Comparison of ENCODE assay signal across 8 mouse cellular contexts in genomic region chr9:48972494-48972893, GRCm38 (mm10). TPM values are rescaled to one million over a fixed set of nuclear protein-coding genes. Genes with fewer than 3 reads are reported as not detected.
DNase-seq lines count a peak whose midpoint lies in the region; ATAC-seq and TF ChIP-seq lines count a peak whose summit lies in the region.
"Had no signal": no experiment of that assay in that cellular context is flagged by ENCODE, and none has a peak within 500 bp of the region (broad histone marks: within the 10 kb centered on the region; RNA-seq: fewer than 3 reads in every experiment).

No protein-coding gene starts in this region.

- no peak overlapping the region for H3K9ac ChIP-seq in MEL (ENCODE audit: control insufficient read depth, low read depth, low read length, poor library complexity, severe bottlenecking)
- H3K9ac ChIP-seq in lung, postnatal 0 days (replicated peaks; ENCODE audit: low read depth): no peak overlapping the region

- H3K4me1 ChIP-seq in MEL (ENCODE audit: control insufficient read depth in 1 of 2, insufficient read depth in 2 of 2, low read length in 2 of 2): no peaks in the 10 kb centered on the region
- H3K4me1 ChIP-seq in lung, postnatal 0 days (ENCODE audit: insufficient read depth, low read depth, low read length): no peaks in the 10 kb centered on the region

- TF ChIP-seq EP300 in MEL (IDR thresholded peaks at IDR 0.05; ENCODE audit: low read depth in 1 of 2, low read length in 2 of 2): no peak
- no peak for TF ChIP-seq EP300 in lung, postnatal 0 days (IDR thresholded peaks at IDR 0.05)

- no peak overlapping the region for H3K4me2 ChIP-seq in lung, postnatal 0 days (replicated peaks; ENCODE audit: low read depth, low read length)

- H3K27ac ChIP-seq in MEL (ENCODE audit: control insufficient read depth, low read depth, low read length): no peak overlapping the region
- no peak overlapping the region for H3K27ac ChIP-seq in lung, postnatal 0 days (ENCODE audit: low read length)

- peak; percentile 59 to 71 (median 67) for TF ChIP-seq CTCF in MEL (IDR thresholded peaks at IDR 0.05 in 2 of 3, conservative IDR thresholded peaks at IDR 0.05 in 1 of 3; ENCODE audit: control insufficient read depth in 1 of 3, insufficient read depth in 1 of 3, low read depth in 2 of 3, low read length in 3 of 3, poor library complexity in 1 of 3, severe bottlenecking in 1 of 3)
- TF ChIP-seq CTCF in lung, postnatal 0 days (IDR thresholded peaks at IDR 0.05): peak; percentile 82

- peak; percentile 48 to 73 for DNase-seq in left cerebral cortex, adult 18-20 months (ENCODE audit: low spot score in 2 of 2)
- DNase-seq in left cerebral cortex, adult 11 months (ENCODE audit: low spot score): no peak
- peak; percentile 52 for DNase-seq in MEL (ENCODE audit: low read depth, low spot score)
- DNase-seq in brain, adult 2 months (ENCODE audit: low read depth, low spot score): peak; percentile 81
- DNase-seq in lung, postnatal 0 days (ENCODE audit: low spot score): peak; percentile 66
- peak; percentile 16 for DNase-seq in thymus, postnatal 0 days (ENCODE audit: low spot score)

- H3K4me3 ChIP-seq in MEL (ENCODE audit: control insufficient read depth in 1 of 2, insufficient read depth in 1 of 2, low read depth in 2 of 2, low read length in 2 of 2): no peak overlapping the region
- no peak overlapping the region for H3K4me3 ChIP-seq in lung, postnatal 0 days (ENCODE audit: low read depth, low read length)

- WGBS in lung, postnatal 0 days: 33% methylated on average over 3 of the region's 3 CpGs

- H3K79me2 ChIP-seq in MEL (ENCODE audit: control insufficient read depth, insufficient read depth, low read length, poor library complexity): no peaks in the 10 kb centered on the region

- no peaks in the 10 kb centered on the region for H3K36me3 ChIP-seq in MEL (ENCODE audit: control insufficient read depth in 1 of 2, insufficient read depth in 2 of 2, low read length in 2 of 2)
- no peaks in the 10 kb centered on the region for H3K36me3 ChIP-seq in lung, postnatal 0 days (ENCODE audit: insufficient read depth, low read length)

- peak; percentile 46; the same call in 1 of the 2 replicates for ATAC-seq in granulocyte monocyte progenitor cell, adult 5-6 weeks (replicated peaks; ENCODE audit: poor library complexity, severe bottlenecking)
- ATAC-seq in lung, postnatal 0 days: no peak

- peak; percentile 71 for TF ChIP-seq RAD21 in MEL (IDR thresholded peaks at IDR 0.05; ENCODE audit: low read depth, low read length)

- peaks cover 0 to 1% of the 10 kb centered on the region in 2 experiments; a peak in 1 of 4 replicates for H3K27me3 ChIP-seq in MEL (ENCODE audit: control insufficient read depth in 1 of 2, insufficient read depth in 2 of 2, low read length in 2 of 2)
- H3K27me3 ChIP-seq in lung, postnatal 0 days (replicated peaks; ENCODE audit: insufficient read depth, low read length): no peaks in the 10 kb centered on the region

- no peak for TF ChIP-seq POLR2A in MEL (IDR thresholded peaks at IDR 0.05; ENCODE audit: control insufficient read depth in 1 of 2, insufficient read depth in 1 of 2, low read depth in 1 of 2, low read length in 2 of 2, poor library complexity in 1 of 2)

- no peaks in the 10 kb centered on the region for H3K9me3 ChIP-seq in MEL (replicated peaks; ENCODE audit: insufficient read depth, low read length)
- H3K9me3 ChIP-seq in lung, postnatal 0 days (ENCODE audit: low read length): no peaks in the 10 kb centered on the region

TF ChIP-seq in MEL, 35 proteins besides CTCF, POLR2A, EP300 and RAD21:
- TF ChIP-seq ZNF384 (IDR thresholded peaks at IDR 0.05; ENCODE audit: low read depth, low read length) (peak; percentile 36; the same call in 1 of the 2 replicates), SMC3 (IDR thresholded peaks at IDR 0.05; ENCODE audit: low read depth, low read length) (peak; percentile 67), ZC3H11A (IDR thresholded peaks at IDR 0.05; ENCODE audit: low read depth, low read length) (peak; percentile 38; the same call in 1 of the 2 replicates), MAX (IDR thresholded peaks at IDR 0.05; ENCODE audit: low read length) (no peak)

RNA-seq across cellular contexts. Expression of gene Htr3b, which starts 7.7 kb away (rescaled TPM):
- not detected for total RNA-seq in left cerebral cortex, adult 18-20 months (2021)
- not detected in 2 replicates for total RNA-seq in MEL (2012; rRNA removed)
- polyA plus RNA-seq in MEL (2012; ENCODE audit: insufficient read depth in 1 of 2, insufficient read length in 2 of 2, low read depth in 1 of 2, low replicate concordance in 2 of 2, missing spikeins in 1 of 2): not detected
- not detected in 2 replicates for total RNA-seq in granulocyte monocyte progenitor cell, adult 5-6 weeks (2014; fragmentation: Nextera tagmentation)
- total RNA-seq in granulocyte monocyte progenitor cell, adult 5-6 weeks (2017): not detected in 2 replicates
- polyA plus RNA-seq in lung, postnatal 0 days (2015; fragmentation: Nextera tagmentation; extraction: Ambion mirVana): not detected in 2 replicates
- polyA plus RNA-seq in thymus, postnatal 0 days (2015; fragmentation: Nextera tagmentation; extraction: Ambion mirVana): not detected in 2 replicates
- total RNA-seq: gastrocnemius, postnatal 4 days had no signal

RNA-seq across cellular contexts. Expression of gene Usp28, which starts 12.7 kb away (rescaled TPM):
- total RNA-seq in left cerebral cortex, adult 18-20 months (2021): 10 to 100 TPM; 34.4 to 35.0 TPM
- total RNA-seq in MEL (2012; rRNA removed): 5.0 and 5.2 TPM in 2 replicates
- 10 to 100 TPM in 1 of 2 experiments, not detected in 1; 14.2 TPM for polyA plus RNA-seq in MEL (2012; ENCODE audit: insufficient read depth in 1 of 2, insufficient read length in 2 of 2, low read depth in 1 of 2, low replicate concordance in 2 of 2, missing spikeins in 1 of 2)
- 16.5 and 17.2 TPM in 2 replicates for total RNA-seq in granulocyte monocyte progenitor cell, adult 5-6 weeks (2014; fragmentation: Nextera tagmentation)
- 10.0 and 17.4 TPM in 2 replicates for total RNA-seq in granulocyte monocyte progenitor cell, adult 5-6 weeks (2017)
- polyA plus RNA-seq in lung, postnatal 0 days (2015; fragmentation: Nextera tagmentation; extraction: Ambion mirVana): 8.8 and 9.6 TPM in 2 replicates
- polyA plus RNA-seq in thymus, postnatal 0 days (2015; fragmentation: Nextera tagmentation; extraction: Ambion mirVana): 11.2 and 11.4 TPM in 2 replicates
